Mouse (Mus musculus) cerebellum, adult 9-10 months (tissue): ENCODE measurements around the gene Wdr95.

ENCODE experiments used
- DNase-seq: peaks from one replicate; pipeline ENCODE4 v3.0.0; 2022

Wdr95 gene

DNA sequence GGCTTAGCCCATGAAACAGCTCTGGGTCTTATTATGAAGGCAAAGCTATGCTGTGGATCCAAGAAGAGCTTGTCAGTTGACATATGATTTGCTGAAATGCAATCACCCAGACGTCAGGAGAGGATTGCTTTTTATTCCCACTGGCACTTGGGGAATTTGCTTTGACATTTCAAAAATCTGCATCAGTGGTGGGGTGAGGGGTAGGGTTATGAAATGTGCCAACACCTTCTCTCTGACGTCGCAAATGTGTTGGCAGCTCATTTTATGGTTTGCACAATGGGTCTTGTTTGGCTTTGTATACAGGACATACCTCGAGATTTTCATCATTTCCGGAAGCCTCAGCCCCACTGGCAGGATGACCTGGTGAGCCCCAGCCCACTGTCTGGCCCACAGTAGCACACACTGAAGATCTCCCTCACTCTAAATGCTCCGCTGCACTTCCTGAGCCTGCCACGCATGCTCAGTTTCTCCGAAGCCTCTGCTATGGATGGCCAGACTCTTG is 55.7 kb downstream of the Wdr95 start:
- no peak for DNase-seq

GRCm38 (mm10) chr5:149585231-149585630 is 56.8 kb downstream of the Wdr95 start:
- DNase-seq = no peak

DNA sequence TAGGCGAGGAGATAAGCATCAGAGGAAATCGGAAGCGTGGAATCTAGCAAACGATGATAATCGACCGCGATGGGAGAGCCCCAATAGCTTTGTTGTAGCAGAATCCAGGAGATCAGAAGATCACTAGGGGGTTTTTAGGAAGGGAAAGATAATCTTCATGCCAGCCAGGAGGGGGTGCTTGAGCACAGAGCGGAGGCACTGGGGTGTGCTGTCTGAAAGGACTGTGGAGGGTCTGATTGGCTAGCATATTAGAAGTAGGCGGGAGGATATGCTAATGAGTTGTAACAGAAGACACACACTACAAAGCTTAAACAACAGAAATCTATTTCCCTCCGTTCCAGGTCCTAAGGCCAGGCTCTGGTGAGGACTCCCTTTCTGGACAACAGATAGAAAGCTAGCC is 57.4 kb downstream of the Wdr95 start:
- DNase-seq = no peak

- no peak for DNase-seq
These were observed 58.9 kb downstream of the Wdr95 start for GRCm38 (mm10) chr5:149587327-149587895.

GRCm38 (mm10) chr5:149588814-149589534 is 60.5 kb downstream of the Wdr95 start:
- DNase-seq = no peak

GRCm38 (mm10) chr5:149589932-149590331 is 61.5 kb downstream of the Wdr95 start:
- DNase-seq = no peak

GRCm38 (mm10) chr5:149594215-149594614 is 65.7 kb downstream of the Wdr95 start:
- DNase-seq = no peak

- no peak for DNase-seq
These were observed 68.9 kb downstream of the Wdr95 start for GRCm38 (mm10) chr5:149597351-149597750.

DNA sequence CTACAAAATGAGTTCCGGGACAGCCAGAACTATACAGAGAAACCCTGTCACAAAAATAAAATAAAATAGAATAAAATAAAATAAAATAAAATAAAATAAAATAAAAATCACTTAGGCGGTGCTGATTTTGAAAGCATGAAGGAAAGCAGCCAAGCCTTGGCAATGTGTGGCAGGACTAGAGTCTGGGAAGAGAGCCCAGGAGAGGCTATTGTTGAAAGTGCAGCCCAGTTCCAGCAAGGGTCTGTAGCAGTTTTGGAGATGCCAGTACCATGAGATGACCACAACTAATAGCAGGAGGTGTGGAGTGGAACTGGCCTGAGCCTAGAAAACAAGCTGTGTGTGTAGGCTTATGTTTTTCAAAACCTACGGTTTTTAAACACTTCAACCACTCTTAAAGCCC is 73.5 kb downstream of the Wdr95 start:
- DNase-seq = no peak

DNA sequence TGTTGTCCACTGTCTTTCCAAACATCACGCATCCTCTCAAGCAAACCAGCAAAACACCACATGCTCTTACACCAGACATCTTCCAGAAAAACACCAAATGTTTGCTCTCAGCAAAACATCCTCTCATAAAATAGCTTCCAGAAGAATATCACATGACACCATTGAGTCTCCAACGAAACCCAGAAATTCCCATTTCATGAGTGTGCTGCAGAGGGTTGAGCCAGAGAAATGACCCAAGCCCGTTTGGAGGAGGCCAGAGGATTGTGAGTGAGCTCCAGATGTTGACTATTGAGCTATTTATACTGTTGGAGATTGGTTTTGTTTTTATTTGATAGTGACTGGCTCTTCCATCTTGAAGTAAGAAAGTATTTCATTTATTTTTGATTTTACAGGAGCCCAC is 74.8 kb downstream of the Wdr95 start:
- DNase-seq = no peak

DNA sequence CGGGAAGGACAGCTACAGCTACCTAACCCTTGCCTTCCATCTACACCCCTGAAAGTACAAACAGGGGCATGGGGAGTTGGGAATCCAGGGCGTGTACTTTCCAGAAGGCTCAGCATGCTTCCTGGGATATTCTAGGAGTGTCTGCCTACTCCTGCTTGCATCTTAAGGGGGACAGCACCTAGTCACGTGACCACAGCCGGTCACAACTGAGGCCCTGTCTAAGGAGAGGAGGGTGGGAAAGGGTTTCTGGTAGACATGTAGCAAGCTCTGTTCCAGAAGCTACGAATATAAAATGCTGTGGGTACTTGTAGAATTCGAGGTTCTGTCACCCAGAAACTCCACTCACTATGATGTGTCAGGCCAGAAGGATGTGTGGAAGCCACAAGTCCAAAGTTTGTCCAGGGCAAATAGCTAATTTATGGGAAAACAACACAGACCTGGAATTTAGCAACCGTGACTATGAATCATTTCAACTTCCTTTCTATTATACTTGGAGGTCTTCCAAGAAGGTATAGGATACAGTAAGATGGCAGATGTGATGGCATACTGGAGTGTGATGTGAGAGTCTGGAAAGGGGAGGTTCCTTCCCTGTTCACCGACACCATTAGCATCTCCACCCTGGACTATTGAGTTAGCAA is 78.7 kb downstream of the Wdr95 start:
- DNase-seq = no peak

- DNase-seq = no peak
These were observed 83.1 kb downstream of the Wdr95 start for GRCm38 (mm10) chr5:149611476-149612164.

GRCm38 (mm10) chr5:149612165-149612518 is 83.7 kb downstream of the Wdr95 start:
- no peak for DNase-seq

DNA sequence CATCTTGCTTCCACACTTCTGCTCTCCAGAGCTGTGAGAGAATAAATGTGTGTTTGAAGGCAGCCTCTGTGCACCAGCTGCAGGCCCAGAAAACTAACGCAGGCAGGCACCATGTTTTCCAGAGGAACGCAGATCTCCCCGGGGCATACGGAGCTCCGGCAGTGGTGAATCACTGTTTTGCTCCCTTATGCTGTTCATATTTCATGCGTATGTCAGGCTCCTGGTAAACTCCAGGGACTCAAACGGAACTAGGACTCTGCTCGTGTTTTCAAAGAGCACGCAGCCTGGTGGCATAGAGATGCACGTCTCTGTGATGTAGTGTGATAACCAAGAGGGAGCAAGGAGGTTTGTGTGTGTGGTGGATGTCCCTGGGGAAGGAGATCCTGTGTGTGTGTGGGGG is 84.3 kb downstream of the Wdr95 start:
- no peak for DNase-seq

DNA sequence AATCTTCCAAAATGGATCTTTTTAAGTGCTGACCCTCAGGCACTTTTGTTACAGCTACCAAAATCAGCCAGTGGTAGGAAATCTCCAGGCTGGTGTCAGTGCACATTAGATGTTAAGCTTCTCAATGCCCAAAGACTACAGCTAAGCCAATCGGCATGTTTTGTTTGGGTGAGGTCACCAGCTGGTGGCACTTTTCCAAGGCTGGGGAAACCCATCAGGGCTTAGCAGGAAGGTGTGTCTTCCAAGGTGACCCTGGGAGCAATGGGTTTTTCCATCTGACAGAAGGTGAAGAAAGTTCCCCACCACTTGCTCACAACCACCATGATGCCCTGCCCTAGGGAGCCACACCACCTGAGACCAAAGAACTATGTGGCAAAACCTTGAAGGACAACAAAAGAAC is 87.7 kb downstream of the Wdr95 start:
- DNase-seq = no peak

DNA sequence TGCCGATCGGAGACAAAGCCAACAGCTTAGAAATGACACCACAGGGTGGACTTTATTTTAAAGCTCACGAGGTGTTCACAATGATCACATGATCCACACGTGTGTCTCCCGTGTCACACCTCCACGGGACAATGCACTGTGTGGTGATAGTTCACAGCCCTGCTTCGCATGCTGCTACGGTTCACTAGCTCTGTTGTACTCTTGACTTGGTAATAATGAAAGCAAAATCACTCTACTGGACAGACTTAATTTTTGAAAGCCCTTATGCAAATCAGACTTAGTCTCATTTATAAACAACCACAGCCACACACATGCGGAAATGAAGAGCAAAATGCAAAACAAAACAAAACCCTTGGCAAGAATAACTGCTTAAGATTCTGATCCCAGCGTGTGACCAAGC is 88.3 kb downstream of the Wdr95 start:
- DNase-seq = no peak

DNA sequence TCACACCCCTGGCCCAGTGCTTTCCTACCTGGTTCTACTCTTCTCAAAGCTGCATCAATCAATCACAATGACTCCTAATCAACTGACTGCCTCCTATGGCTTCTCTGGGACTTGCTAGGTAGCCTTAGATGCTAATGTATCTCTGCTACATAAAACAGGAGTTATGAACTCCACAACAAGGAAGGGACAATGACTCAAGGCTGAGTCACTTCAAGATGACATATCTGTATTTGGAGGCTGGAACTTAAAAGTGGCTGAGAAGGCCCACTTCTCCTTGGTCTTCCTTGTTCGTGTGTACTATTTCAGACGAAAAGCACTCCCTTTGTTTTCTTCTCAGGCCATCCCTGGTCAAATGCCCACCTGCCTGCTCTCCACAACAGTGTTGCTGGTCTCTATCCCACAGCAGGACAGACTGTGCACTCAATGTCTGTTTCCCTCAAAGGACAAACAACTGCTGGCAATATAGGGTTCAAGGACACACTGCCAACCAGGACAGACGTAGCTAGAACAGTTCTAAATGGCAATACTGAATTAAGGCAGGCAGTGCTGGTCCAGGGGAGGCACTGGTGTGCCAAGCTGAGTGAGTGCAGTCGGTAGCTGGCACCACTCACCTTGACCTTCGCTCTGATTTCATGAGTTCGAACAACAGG is 89.4 kb downstream of the Wdr95 start:
- DNase-seq = no peak

DNA sequence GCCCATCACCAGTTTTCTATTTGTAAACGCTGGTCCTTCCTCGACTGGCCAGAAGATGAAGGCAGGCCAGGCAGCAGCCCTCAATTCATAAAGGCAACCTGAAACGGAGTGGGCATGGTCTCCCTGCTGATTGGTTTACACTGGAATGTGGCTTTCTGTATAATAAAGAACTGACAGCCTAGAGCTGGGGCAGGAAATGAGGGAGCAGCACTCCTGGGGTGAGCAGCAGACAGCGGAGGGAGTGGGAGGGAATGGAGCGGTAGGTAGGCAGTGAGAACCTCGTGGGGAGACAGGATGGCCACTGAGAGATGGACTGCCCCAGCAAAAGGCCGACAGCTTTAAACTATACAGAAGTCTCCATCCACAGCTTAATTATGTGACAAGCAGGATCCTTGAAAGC is 93.7 kb downstream of the Wdr95 start:
- DNase-seq = no peak

DNA sequence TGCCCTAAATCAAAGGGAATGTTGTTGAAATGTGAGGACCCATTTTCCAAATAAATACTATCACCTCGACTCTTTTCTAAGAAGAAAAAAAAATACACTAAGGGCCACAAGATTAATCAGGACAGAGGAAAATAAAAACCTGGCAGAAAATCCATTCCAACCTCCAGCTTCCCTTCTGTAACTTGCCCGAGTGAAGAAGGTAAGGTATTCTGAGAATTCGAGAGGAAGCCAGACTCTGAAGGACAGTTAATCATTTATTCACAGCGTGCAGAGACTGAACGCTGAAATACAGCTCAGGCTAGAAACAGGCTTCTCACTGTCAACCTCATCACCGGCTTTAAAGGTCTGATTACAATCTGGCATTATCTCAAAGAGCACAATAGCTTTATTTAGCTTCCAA is 94.2 kb downstream of the Wdr95 start:
- DNase-seq = no peak

GRCm38 (mm10) chr5:149623815-149624675 is 95.6 kb downstream of the Wdr95 start:
- no peak for DNase-seq

DNA sequence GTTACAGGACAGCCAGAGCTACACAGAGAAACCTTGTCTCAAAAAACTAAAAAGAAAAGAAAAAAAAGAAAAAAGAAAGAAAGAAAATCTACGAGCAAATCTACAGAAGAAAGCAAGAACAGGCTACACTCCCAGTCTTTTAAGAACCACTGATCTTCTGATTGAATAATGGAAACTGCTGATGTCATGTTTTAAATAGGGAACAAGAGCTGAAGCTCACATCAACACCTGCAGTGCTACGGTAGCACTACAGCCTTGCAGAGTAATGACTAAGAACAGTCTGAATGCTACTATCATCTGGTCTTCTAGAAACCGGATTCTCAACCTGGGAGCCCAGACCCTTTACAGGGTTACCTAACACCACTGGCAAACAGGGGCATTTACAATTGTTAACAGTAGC is 97.1 kb downstream of the Wdr95 start:
- DNase-seq = no peak

DNA sequence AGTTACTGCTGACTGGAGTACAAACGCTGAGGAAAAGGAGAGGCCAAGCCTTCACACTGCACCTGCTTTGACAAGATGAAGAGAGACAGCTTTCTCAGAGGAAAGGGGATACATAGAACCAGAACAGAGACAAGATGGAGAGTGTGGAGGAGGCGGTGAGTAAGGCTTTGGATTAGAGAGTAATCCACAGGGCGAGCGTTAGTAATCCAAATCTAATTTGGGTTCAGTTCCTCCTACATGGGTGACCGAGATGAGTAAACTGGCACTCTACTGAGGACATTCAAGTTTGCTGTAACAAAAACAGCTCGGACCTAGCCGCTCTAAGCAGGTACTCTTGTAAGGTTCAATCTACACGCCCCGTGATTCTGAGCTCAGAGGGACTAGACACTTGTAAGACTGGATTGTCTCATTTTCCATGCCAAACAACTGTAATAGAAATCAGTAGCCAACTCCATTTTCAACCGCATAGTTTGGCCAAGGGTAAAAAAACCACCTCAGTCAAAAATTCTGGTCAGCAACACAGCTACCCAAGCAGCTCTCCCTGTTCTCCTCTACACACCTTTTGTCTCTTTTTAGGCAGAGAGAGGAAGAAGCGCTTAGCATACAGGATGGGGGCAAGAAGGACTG is 106.0 kb downstream of the Wdr95 start:
- peak; percentile 20 for DNase-seq
